Mouse (Mus musculus): ENCODE measurements at regions not wholly inside any gene's neighbourhood (a gene's known extent, or its start where the extent isn't known, plus 50 kb on each side); places are given as distances from the start of the nearest gene placed in this dataset.

GRCm38 (mm10) chr6:50968546-50968945, 314.3 kb upstream of the Npvf start:
- TF ChIP-seq POLR2A (IDR thresholded peaks at IDR 0.05; ENCODE audit: insufficient read depth, low read depth, low read length) (no peak), CTCF (IDR thresholded peaks at IDR 0.05; ENCODE audit: insufficient read depth, low read depth, low read length) (no peak)
